Mouse (Mus musculus): ENCODE data around the gene Camkv. TPM values are rescaled to one million over a fixed set of nuclear protein-coding genes. Genes with fewer than 3 reads are reported as not detected.
A peak's percentile ranks its signal among the peaks of the same experiment; 100 is the strongest.

Camkv gene
- total RNA-seq, 1 experiment, result 21.5 TPM

- peaks cover 0 to 4% of the 10 kb centered on the region in 2 experiments; a peak in 2 of 4 replicates for H3K4me1 ChIP-seq (ENCODE audit: control insufficient read depth in 2 of 2, insufficient read depth in 2 of 2, low read length in 2 of 2, poor library complexity in 1 of 2)
- no peak overlapping the region for H3K4me3 ChIP-seq (ENCODE audit: insufficient read depth in 1 of 2, low read depth in 1 of 2, low read length in 2 of 2, poor library complexity in 1 of 2, severe bottlenecking in 1 of 2)
- H3K36me3 ChIP-seq (ENCODE audit: control insufficient read depth, insufficient read depth, low read length, poor library complexity, severe bottlenecking), result no peaks in the 10 kb centered on the region
- TF ChIP-seq MAFK (IDR thresholded peaks at IDR 0.05; ENCODE audit: insufficient read depth, low read depth, low read length) (no peak), CHD2 (IDR thresholded peaks at IDR 0.05; ENCODE audit: low read depth, low read length) (no peak), HCFC1 (IDR thresholded peaks at IDR 0.05; ENCODE audit: borderline replicate concordance, insufficient read depth, low read length) (no peak), ZNF384 (IDR thresholded peaks at IDR 0.05; ENCODE audit: low read depth, low read length) (no peak), ZC3H11A (IDR thresholded peaks at IDR 0.05; ENCODE audit: borderline replicate concordance, low read depth, low read length) (no peak)
- in situ Hi-C loops (cut with MboI; ENCODE audit: low sequenced_read_pairs in 2 of 2, unreplicated experiment in 2 of 2), result no loop called here
- DNase-seq (ENCODE audit: low read depth, low spot score), result no peak
- no peak overlapping the region for H3K27ac ChIP-seq (ENCODE audit: insufficient read depth, low read depth, low read length, poor library complexity, severe bottlenecking)
- H3K9me3 ChIP-seq (ENCODE audit: control insufficient read depth, insufficient read depth, low read depth, low read length), result no peaks in the 10 kb centered on the region
- H3K9ac ChIP-seq (ENCODE audit: insufficient read depth, low read depth, low read length, poor library complexity, severe bottlenecking), result no peak overlapping the region
Observed at GRCm38 (mm10) chr9:107918884-107919283, 16.6 kb upstream of the Camkv start.

- in situ Hi-C loops (cut with MboI; ENCODE audit: low sequenced_read_pairs in 2 of 2, unreplicated experiment in 2 of 2), result no loop called here
- no peak for TF ChIP-seq CHD2 (IDR thresholded peaks at IDR 0.05; ENCODE audit: low read depth, low read length)
- TF ChIP-seq ZC3H11A (IDR thresholded peaks at IDR 0.05; ENCODE audit: borderline replicate concordance, low read depth, low read length), result no peak
- no peak for TF ChIP-seq MAFK (IDR thresholded peaks at IDR 0.05; ENCODE audit: insufficient read depth, low read depth, low read length)
- no peak for TF ChIP-seq HCFC1 (IDR thresholded peaks at IDR 0.05; ENCODE audit: borderline replicate concordance, insufficient read depth, low read length)
- no peak for TF ChIP-seq ZNF384 (IDR thresholded peaks at IDR 0.05; ENCODE audit: low read depth, low read length)
- no peaks in the 10 kb centered on the region for H3K36me3 ChIP-seq (ENCODE audit: control insufficient read depth, insufficient read depth, low read length, poor library complexity, severe bottlenecking)
- H3K9me3 ChIP-seq (ENCODE audit: control insufficient read depth, insufficient read depth, low read depth, low read length), result no peaks in the 10 kb centered on the region
- DNase-seq (ENCODE audit: low read depth, low spot score), result no peak
- H3K4me3 ChIP-seq (ENCODE audit: insufficient read depth in 1 of 2, low read depth in 1 of 2, low read length in 2 of 2, poor library complexity in 1 of 2, severe bottlenecking in 1 of 2), result no peak overlapping the region
- no peak overlapping the region for H3K9ac ChIP-seq (ENCODE audit: insufficient read depth, low read depth, low read length, poor library complexity, severe bottlenecking)
- peaks cover under 1 to 4% of the 10 kb centered on the region in 2 experiments; a peak in 3 of 4 replicates for H3K4me1 ChIP-seq (ENCODE audit: control insufficient read depth in 2 of 2, insufficient read depth in 2 of 2, low read length in 2 of 2, poor library complexity in 1 of 2)
- H3K27ac ChIP-seq (ENCODE audit: insufficient read depth, low read depth, low read length, poor library complexity, severe bottlenecking), result no peak overlapping the region
Observed at GRCm38 (mm10) chr9:107919441-107919840, 16.0 kb upstream of the Camkv start.

GRCm38 (mm10) chr9:107923021-107923420, 12.5 kb upstream of the Camkv start:
- no peak overlapping the region for H3K4me3 ChIP-seq (ENCODE audit: insufficient read depth in 1 of 2, low read depth in 1 of 2, low read length in 2 of 2, poor library complexity in 1 of 2, severe bottlenecking in 1 of 2)
- no peaks in the 10 kb centered on the region for H3K9me3 ChIP-seq (ENCODE audit: control insufficient read depth, insufficient read depth, low read depth, low read length)
- no peak for TF ChIP-seq ZC3H11A (IDR thresholded peaks at IDR 0.05; ENCODE audit: borderline replicate concordance, low read depth, low read length)
- TF ChIP-seq MAFK (IDR thresholded peaks at IDR 0.05; ENCODE audit: insufficient read depth, low read depth, low read length), result no peak
- no peak for TF ChIP-seq CHD2 (IDR thresholded peaks at IDR 0.05; ENCODE audit: low read depth, low read length)
- no peak for TF ChIP-seq ZNF384 (IDR thresholded peaks at IDR 0.05; ENCODE audit: low read depth, low read length)
- in situ Hi-C loops (cut with MboI; ENCODE audit: low sequenced_read_pairs in 2 of 2, unreplicated experiment in 2 of 2), result no loop called here
- peak; percentile 60 for DNase-seq (ENCODE audit: low read depth, low spot score)
- no peaks in the 10 kb centered on the region for H3K36me3 ChIP-seq (ENCODE audit: control insufficient read depth, insufficient read depth, low read length, poor library complexity, severe bottlenecking)
- peaks cover 3 to 8% of the 10 kb centered on the region in 2 experiments; a peak in 2 of 4 replicates for H3K4me1 ChIP-seq (ENCODE audit: control insufficient read depth in 2 of 2, insufficient read depth in 2 of 2, low read length in 2 of 2, poor library complexity in 1 of 2)
- no peak overlapping the region for H3K9ac ChIP-seq (ENCODE audit: insufficient read depth, low read depth, low read length, poor library complexity, severe bottlenecking)
- H3K27ac ChIP-seq (ENCODE audit: insufficient read depth, low read depth, low read length, poor library complexity, severe bottlenecking), result no peak overlapping the region

- Histone ChIP-seq H3K4me1 (ENCODE audit: control insufficient read depth in 2 of 2, insufficient read depth in 2 of 2, low read length in 2 of 2, poor library complexity in 1 of 2) (peaks cover 3 to 8% of the 10 kb centered on the region in 2 experiments; a peak in 2 of 4 replicates), H3K27ac (ENCODE audit: insufficient read depth, low read depth, low read length, poor library complexity, severe bottlenecking) (no peak overlapping the region)
- in situ Hi-C loops (cut with MboI; ENCODE audit: low sequenced_read_pairs in 2 of 2, unreplicated experiment in 2 of 2), result no loop called here
Observed at GRCm38 (mm10) chr9:107923956-107924355, 11.5 kb upstream of the Camkv start.

GRCm38 (mm10) chr9:107925251-107925650, 10.2 kb upstream of the Camkv start:
- in situ Hi-C loops (cut with MboI; ENCODE audit: low sequenced_read_pairs in 2 of 2, unreplicated experiment in 2 of 2), result no loop called here
- no peak overlapping the region for H3K4me3 ChIP-seq (ENCODE audit: insufficient read depth in 1 of 2, low read depth in 1 of 2, low read length in 2 of 2, poor library complexity in 1 of 2, severe bottlenecking in 1 of 2)
- H3K4me1 ChIP-seq (ENCODE audit: control insufficient read depth in 2 of 2, insufficient read depth in 2 of 2, low read length in 2 of 2, poor library complexity in 1 of 2), result peaks cover 3 to 8% of the 10 kb centered on the region in 2 experiments; a peak in 2 of 4 replicates
- no peaks in the 10 kb centered on the region for H3K9me3 ChIP-seq (ENCODE audit: control insufficient read depth, insufficient read depth, low read depth, low read length)
- no peaks in the 10 kb centered on the region for H3K36me3 ChIP-seq (ENCODE audit: control insufficient read depth, insufficient read depth, low read length, poor library complexity, severe bottlenecking)
- no peak for DNase-seq (ENCODE audit: low read depth, low spot score)
- no peak overlapping the region for H3K27ac ChIP-seq (ENCODE audit: insufficient read depth, low read depth, low read length, poor library complexity, severe bottlenecking)
- TF ChIP-seq CHD2 (IDR thresholded peaks at IDR 0.05; ENCODE audit: low read depth, low read length), result no peak
- no peak for TF ChIP-seq ZNF384 (IDR thresholded peaks at IDR 0.05; ENCODE audit: low read depth, low read length)
- no peak for TF ChIP-seq MAFK (IDR thresholded peaks at IDR 0.05; ENCODE audit: insufficient read depth, low read depth, low read length)
- TF ChIP-seq HCFC1 (IDR thresholded peaks at IDR 0.05; ENCODE audit: borderline replicate concordance, insufficient read depth, low read length), result no peak
- TF ChIP-seq ZC3H11A (IDR thresholded peaks at IDR 0.05; ENCODE audit: borderline replicate concordance, low read depth, low read length), result no peak
- H3K9ac ChIP-seq (ENCODE audit: insufficient read depth, low read depth, low read length, poor library complexity, severe bottlenecking), result no peak overlapping the region

More at GRCm38 (mm10) chr9:107923956-107924355, 11.5 kb upstream of the Camkv start:
- TF ChIP-seq MAFK (IDR thresholded peaks at IDR 0.05; ENCODE audit: insufficient read depth, low read depth, low read length) (no peak), ZNF384 (IDR thresholded peaks at IDR 0.05; ENCODE audit: low read depth, low read length) (no peak), ZC3H11A (IDR thresholded peaks at IDR 0.05; ENCODE audit: borderline replicate concordance, low read depth, low read length) (no peak), CHD2 (IDR thresholded peaks at IDR 0.05; ENCODE audit: low read depth, low read length) (no peak), HCFC1 (IDR thresholded peaks at IDR 0.05; ENCODE audit: borderline replicate concordance, insufficient read depth, low read length) (no peak)
- DNase-seq (ENCODE audit: low read depth, low spot score), result no peak
- H3K9ac ChIP-seq (ENCODE audit: insufficient read depth, low read depth, low read length, poor library complexity, severe bottlenecking), result no peak overlapping the region
- no peaks in the 10 kb centered on the region for H3K9me3 ChIP-seq (ENCODE audit: control insufficient read depth, insufficient read depth, low read depth, low read length)
- no peak overlapping the region for H3K4me3 ChIP-seq (ENCODE audit: insufficient read depth in 1 of 2, low read depth in 1 of 2, low read length in 2 of 2, poor library complexity in 1 of 2, severe bottlenecking in 1 of 2)
- H3K36me3 ChIP-seq (ENCODE audit: control insufficient read depth, insufficient read depth, low read length, poor library complexity, severe bottlenecking), result no peaks in the 10 kb centered on the region
